Mouse (Mus musculus) CH12.LX (cell line): ENCODE results near the gene Nsg2.

ENCODE experiments used
- CTCF ChIP-seq, 2 experiments: IDR thresholded peaks in 1 of 2; conservative IDR thresholded peaks in 1 of 2; 2 replicates each; pipeline ENCODE4 v1.5.1; 2011 to 2012; ENCODE audit warnings: low read depth in 2 of 2, low read length in 2 of 2, improper control_type of control experiment in 1 of 2, inconsistent platforms in 1 of 2, mild to moderate bottlenecking in 1 of 2, moderate library complexity in 1 of 2
- EP300 ChIP-seq: IDR thresholded peaks from 2 replicates; pipeline ENCODE4 v1.6.1; 2011; ENCODE audit warnings: low read length, improper control_type of control experiment
- GABPA ChIP-seq: IDR thresholded peaks from 2 replicates; pipeline ENCODE4 v1.6.1; 2012; ENCODE audit warnings: low read depth, low read length, improper control_type of control experiment, inconsistent platforms; ENCODE audit not compliant: insufficient replicate concordance
- MYC ChIP-seq: IDR thresholded peaks from 2 replicates; pipeline ENCODE4 v1.6.1; 2011; ENCODE audit warnings: low read depth, mild to moderate bottlenecking, improper control_type of control experiment, low read length
- NRF1 ChIP-seq: IDR thresholded peaks from 2 replicates; pipeline ENCODE4 v1.6.1; 2014; ENCODE audit warnings: low read depth, mild to moderate bottlenecking, inconsistent platforms, low read length, improper control_type of control experiment, moderate library complexity
- POLR2A ChIP-seq: IDR thresholded peaks from 2 replicates; pipeline ENCODE4 v1.6.1; 2011; ENCODE audit warnings: low read depth, mild to moderate bottlenecking, improper control_type of control experiment, low read length
- POLR2AphosphoS2 ChIP-seq: IDR thresholded peaks from 2 replicates; pipeline ENCODE4 v1.6.1; 2011; ENCODE audit warnings: low read depth, low read length, improper control_type of control experiment
- SIN3A ChIP-seq: IDR thresholded peaks from 2 replicates; pipeline ENCODE4 v1.6.1; 2012; ENCODE audit warnings: low read length, improper control_type of control experiment, inconsistent platforms
- UBTF ChIP-seq: IDR thresholded peaks from 2 replicates; pipeline ENCODE4 v1.6.1; 2012; ENCODE audit warnings: low read depth, mild to moderate bottlenecking, inconsistent platforms, low read length, improper control_type of control experiment, moderate library complexity
- USF1 ChIP-seq: IDR thresholded peaks from 2 replicates; pipeline ENCODE4 v1.6.1; 2014; ENCODE audit warnings: low read depth, mild to moderate bottlenecking, inconsistent platforms, low read length, improper control_type of control experiment
- ZKSCAN1 ChIP-seq: IDR thresholded peaks from 2 replicates; pipeline ENCODE4 v1.6.1; 2012; ENCODE audit warnings: low read depth, inconsistent platforms, low read length, improper control_type of control experiment, borderline replicate concordance

GRCm38 (mm10) chr11:32108441-32108840, 108.2 kb downstream of the Nsg2 start:
- no peak for TF ChIP-seq ZKSCAN1
- TF ChIP-seq UBTF = no peak
- TF ChIP-seq NRF1 = no peak
- no peak for TF ChIP-seq POLR2A
- TF ChIP-seq CTCF (conservative IDR thresholded peaks at IDR 0.05 in 1 of 2, IDR thresholded peaks at IDR 0.05 in 1 of 2; ENCODE audit: low read depth in 2 of 2, low read length in 2 of 2) = no peak
- TF ChIP-seq GABPA = no peak
- TF ChIP-seq SIN3A = no peak
- TF ChIP-seq POLR2AphosphoS2 = no peak
- TF ChIP-seq USF1 = no peak
- no peak for TF ChIP-seq MYC
- TF ChIP-seq EP300 = no peak
